Mouse (Mus musculus): ENCODE data around the gene Svs4.

GRCm38 (mm10) chr2:164232671-164233070 is 45.6 kb downstream of the Svs4 start:
- TF ChIP-seq CTCF (IDR thresholded peaks at IDR 0.05; ENCODE audit: borderline replicate concordance, insufficient read depth, low read depth, low read length) (no peak), POLR2A (IDR thresholded peaks at IDR 0.05; ENCODE audit: borderline replicate concordance, insufficient read depth, low read length) (no peak)

All from cerebellum, adult 2 months (tissue).